Mouse (Mus musculus) R1 (cell line): Measurements from ENCODE around the gene Lxn.
A peak's percentile ranks its signal among the peaks of the same experiment; 100 is the strongest.

Source experiments
- DNase-seq: peaks from one replicate; pipeline ENCODE4 v3.0.0-alpha.2; 2018; ENCODE audit warnings: low read depth, low spot score

Gene Lxn

GRCm38 (mm10) chr3:67462015-67462414 lies 1.7 kb downstream of the Lxn start:
- no peak for DNase-seq

GRCm38 (mm10) chr3:67459881-67460280 lies 3.8 kb downstream of the Lxn start:
- no peak for DNase-seq

GRCm38 (mm10) chr3:67450601-67451210 lies 13.0 kb downstream of the Lxn start:
- DNase-seq = no peak

GRCm38 (mm10) chr3:67449660-67450059 lies 14.1 kb downstream of the Lxn start:
- peak; percentile 81 for DNase-seq

GRCm38 (mm10) chr3:67447143-67447542 lies 16.6 kb downstream of the Lxn start:
- peak; percentile 67 for DNase-seq

- DNase-seq = no peak
Observed at GRCm38 (mm10) chr3:67434011-67434410, 29.7 kb downstream of the Lxn start.

- DNase-seq = peak; percentile 94
Observed at GRCm38 (mm10) chr3:67429999-67430380, 33.7 kb downstream of the Lxn start, which contains the start of gene Gfm1. TSS of gene Gfm1 (plus strand) at chr3:67430096.

GRCm38 (mm10) chr3:67429338-67429998 lies 34.3 kb downstream of the Lxn start:
- no peak for DNase-seq
